Mouse (Mus musculus): ENCODE results near the gene Tmem176a.

DNA sequence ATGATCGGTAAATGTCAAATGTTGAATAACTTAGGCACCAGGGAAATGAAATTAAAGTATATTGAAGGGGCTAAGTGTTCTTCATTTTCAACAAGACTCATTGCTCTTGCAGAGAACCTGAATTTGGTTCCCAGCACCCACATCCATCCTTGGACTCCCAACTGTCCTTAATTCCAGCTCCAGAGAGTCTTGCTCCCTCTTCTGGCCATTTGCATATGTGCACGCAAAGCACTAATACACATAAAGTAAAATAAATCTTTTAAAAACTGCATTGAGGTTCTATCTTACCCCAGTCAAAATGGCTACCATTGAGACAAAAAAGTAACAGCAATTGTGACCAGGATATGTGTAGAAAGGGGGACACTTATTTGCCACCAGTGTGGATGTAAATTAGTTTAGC, 13.4 kb downstream of the Tmem176a start:
- no peak for TF ChIP-seq CTCF (IDR thresholded peaks at IDR 0.05; ENCODE audit: control insufficient read depth, insufficient read depth, insufficient read length)
- no peak for TF ChIP-seq USF1 (IDR thresholded peaks at IDR 0.05; ENCODE audit: low read depth)
